Mouse (Mus musculus) hindbrain, embryonic 16.5 days (tissue): ENCODE results near the gene Ctrc. TPM values are rescaled to one million over a fixed set of nuclear protein-coding genes. Genes with fewer than 3 reads are reported as not detected.
A peak's percentile ranks its signal among the peaks of the same experiment; 100 is the strongest.

Experiments
- ATAC-seq: fragments of 200-750 bp; cut with Nextera tagmentation; 2 replicates; pipeline ENCODE4 v1.8.0; 2017; ENCODE audit warnings: moderate TSS enrichment, moderate library complexity
- H3K27ac ChIP-seq: fragments of 300-500 bp; sonication (generic); 2 replicates; pipeline ENCODE4 v1.5.1; 2014; ENCODE audit warnings: low read depth, mild to moderate bottlenecking, control low read depth, low read length, moderate library complexity
- H3K27me3 ChIP-seq: fragments of 300-500 bp; sonication (generic); replicated peaks from 2 replicates; pipeline ENCODE4 v1.6.1; 2014; ENCODE audit warnings: low read length; ENCODE audit not compliant: control insufficient read depth, insufficient read depth
- H3K36me3 ChIP-seq: fragments of 300-500 bp; sonication (generic); 2 replicates; pipeline ENCODE4 v1.6.1; 2014; ENCODE audit warnings: mild to moderate bottlenecking, low read length, moderate library complexity, mixed read lengths; ENCODE audit not compliant: control insufficient read depth, insufficient read depth
- H3K4me1 ChIP-seq: fragments of 300-500 bp; sonication (generic); 2 replicates; pipeline ENCODE4 v1.6.1; 2014; ENCODE audit warnings: low read depth, low read length; ENCODE audit not compliant: control insufficient read depth, insufficient read depth
- H3K4me2 ChIP-seq: fragments of 300-500 bp; sonication (generic); 2 replicates; pipeline ENCODE4 v1.6.1; 2014; ENCODE audit warnings: mild to moderate bottlenecking, low read length, control low read depth, moderate library complexity
- H3K4me3 ChIP-seq: fragments of 300-500 bp; sonication (generic); 2 replicates; pipeline ENCODE4 v1.5.1; 2014; ENCODE audit warnings: mild to moderate bottlenecking, low read length, control low read depth, moderate library complexity
- H3K9ac ChIP-seq: fragments of 300-500 bp; sonication (generic); 2 replicates; pipeline ENCODE4 v1.6.1; 2014; ENCODE audit warnings: low read depth, mild to moderate bottlenecking, control low read depth, low read length, moderate library complexity
- H3K9me3 ChIP-seq: fragments of 300-500 bp; sonication (generic); 2 replicates; pipeline ENCODE4 v1.6.1; 2014; ENCODE audit warnings: mild to moderate bottlenecking, low read length, moderate library complexity; ENCODE audit not compliant: control insufficient read depth
- WGBS: fragments of 180-500 bp; shearing (Covaris S2); extraction: QIAGEN DNeasy Blood & Tissue Kit; methylation state at CpG from one replicate; pipeline ENCODE4 v1.1.7; 2014; 5-methylcytosine and 5-hydroxymethylcytosine counted together
- polyA plus RNA-seq: library from polyadenylated mRNA; unstranded; fragments of >200 nt; fragmentation: Nextera tagmentation; extraction: Ambion mirVana; gene quantifications from 2 replicates; pipeline ENCODE4 v1.2.1, GENCODE M21; 2015

Gene Ctrc
- polyA plus RNA-seq, 1 experiment from 2014 or later: not detected

- no peak for ATAC-seq
- Histone ChIP-seq H3K9me3 (no peaks in the 10 kb centered on the region), H3K9ac (no peak overlapping the region), H3K36me3 (no peaks in the 10 kb centered on the region), H3K4me2 (no peak overlapping the region), H3K4me1 (peaks cover 11% of the 10 kb centered on the region), H3K27me3 (no peaks in the 10 kb centered on the region), H3K27ac (no peak overlapping the region), H3K4me3 (no peak overlapping the region)
- WGBS: 75% methylated on average over 4 of the region's 4 CpGs
Measured at GRCm38 (mm10) chr4:141879074-141879473, 32.9 kb upstream of the Ctrc start.

DNA sequence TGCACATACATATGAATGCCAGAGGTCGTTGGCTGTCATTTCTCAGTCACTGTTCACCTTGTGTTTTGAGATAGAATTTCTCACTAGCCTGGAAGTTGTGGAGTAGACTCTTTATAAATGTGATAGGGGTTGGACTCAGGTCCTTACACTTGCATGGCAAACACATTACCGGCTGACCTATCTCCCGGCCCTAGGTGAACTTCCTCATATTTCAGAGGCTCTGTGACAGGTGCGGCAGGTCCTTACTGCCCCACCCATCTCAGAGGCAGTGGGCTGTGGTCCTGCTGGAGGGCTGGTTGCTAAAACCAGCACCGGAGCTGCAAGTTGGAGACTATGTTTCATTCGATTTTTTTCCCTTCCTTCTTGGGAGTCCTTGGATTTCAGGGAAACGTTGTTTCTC, 32.5 kb upstream of the Ctrc start:
- ATAC-seq: no peak
- 72% methylated on average over 7 of the region's 7 CpGs for WGBS

DNA sequence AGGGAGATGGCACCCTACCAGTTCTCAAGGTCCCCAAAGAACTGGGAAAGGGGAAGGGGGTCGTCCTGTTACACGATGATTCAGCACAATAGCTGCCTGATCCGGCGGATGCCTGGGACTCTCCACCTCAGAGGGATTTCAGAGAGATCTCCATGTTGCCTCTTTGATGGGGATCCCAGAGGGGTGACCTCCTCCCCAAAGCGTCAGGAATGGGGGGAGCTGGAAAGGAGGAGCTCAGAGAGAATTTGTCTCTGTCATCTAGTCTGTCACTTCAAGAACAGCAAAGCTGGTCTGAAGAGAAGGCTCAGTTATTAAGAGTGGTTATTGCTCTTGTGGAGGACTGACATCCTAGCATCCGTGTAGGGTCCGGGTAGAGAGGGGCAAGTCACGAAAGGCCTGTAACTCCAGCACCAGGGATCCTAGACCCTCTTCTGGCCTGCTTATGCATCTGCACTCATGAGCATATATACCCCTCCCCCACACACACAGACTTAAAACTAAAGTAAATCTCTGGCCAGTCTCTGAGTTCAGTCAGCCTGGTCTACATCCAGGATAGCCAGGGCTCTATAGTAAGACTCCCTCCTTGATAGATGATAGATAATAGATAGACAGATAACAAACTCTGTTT, 29.4 kb upstream of the Ctrc start:
- 7% methylated on average over 8 of the region's 8 CpGs for WGBS

More for the DNA sequence above, 32.5 kb upstream of the Ctrc start:
- Histone ChIP-seq H3K36me3 (no peaks in the 10 kb centered on the region), H3K27ac (no peak overlapping the region), H3K4me2 (no peak overlapping the region), H3K4me3 (no peak overlapping the region), H3K27me3 (no peaks in the 10 kb centered on the region), H3K4me1 (peaks cover 13% of the 10 kb centered on the region), H3K9me3 (no peaks in the 10 kb centered on the region), H3K9ac (no peak overlapping the region)

DNA sequence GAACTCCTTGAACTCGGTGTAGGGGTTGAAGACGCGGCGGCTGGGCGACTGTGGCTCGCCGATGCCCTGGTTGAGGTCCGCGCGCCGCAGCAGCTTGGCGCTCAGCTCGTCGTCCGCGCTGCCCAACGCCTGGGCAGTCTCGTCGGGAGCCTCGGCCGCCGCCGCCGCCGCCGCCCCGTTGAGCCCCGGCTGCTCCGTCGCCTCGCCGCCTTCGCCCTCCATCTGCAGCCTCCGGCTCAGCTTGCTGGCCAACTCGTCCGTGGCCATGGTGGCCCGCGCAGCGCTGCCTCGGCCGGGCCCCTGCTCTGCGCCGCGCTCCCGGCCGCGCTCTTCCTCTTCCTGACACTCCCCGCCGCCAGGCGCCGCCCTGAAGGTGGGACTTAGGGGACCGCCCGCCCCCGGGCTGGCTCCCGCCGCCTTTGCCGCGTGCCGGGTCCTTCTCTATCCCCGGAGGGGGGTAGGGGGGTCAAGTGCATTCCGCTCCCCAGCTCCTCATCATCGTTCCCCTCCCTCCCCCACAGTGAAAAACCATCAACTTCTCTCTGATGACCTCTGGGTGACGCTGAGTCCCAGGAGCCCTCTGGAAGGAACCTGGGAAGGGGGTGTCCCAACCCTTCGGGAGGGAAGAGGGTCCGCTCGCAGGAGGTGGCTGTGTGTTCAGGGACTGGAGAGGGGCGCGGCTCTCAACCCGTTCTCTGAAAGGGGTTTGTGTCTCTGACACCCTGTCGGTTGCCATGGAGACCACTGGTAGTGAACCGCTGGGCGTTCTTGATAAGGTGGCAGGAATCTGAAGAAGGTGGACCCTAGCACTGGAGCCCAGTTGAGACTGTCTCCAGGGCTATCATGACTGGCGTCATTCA, 28.7 kb upstream of the Ctrc start, which contains the start of gene Efhd2:
TSS of gene Efhd2 (minus strand) at position 320 of the 860 bp plus-strand sequence.
- peak within 1 kb of the TSS; percentile 93 for H3K9ac ChIP-seq
- H3K4me1 ChIP-seq: peaks cover 49% of the 10 kb centered on the region
- peak within 1 kb of the TSS; percentile 77 for H3K27ac ChIP-seq
- peak within 1 kb of the TSS; percentile 85 for H3K4me3 ChIP-seq
- peak; percentile 90 for ATAC-seq
- WGBS: under 1% methylated on average over 62 of the region's 73 CpGs
- H3K9me3 ChIP-seq: no peaks in the 10 kb centered on the region
- peak within 1 kb of the TSS; percentile 97 for H3K4me2 ChIP-seq
- H3K27me3 ChIP-seq: no peaks in the 10 kb centered on the region
- H3K36me3 ChIP-seq: no peaks in the 10 kb centered on the region

More for the DNA sequence above, 29.4 kb upstream of the Ctrc start:
- Histone ChIP-seq H3K4me2 (peak overlapping the region; percentile 97), H3K4me3 (peak overlapping the region; percentile 85), H3K27me3 (no peaks in the 10 kb centered on the region), H3K9ac (peak overlapping the region; percentile 93), H3K27ac (peak overlapping the region; percentile 77), H3K4me1 (peaks cover 43% of the 10 kb centered on the region), H3K9me3 (no peaks in the 10 kb centered on the region), H3K36me3 (no peaks in the 10 kb centered on the region)
- peak; percentile 5 for ATAC-seq

DNA sequence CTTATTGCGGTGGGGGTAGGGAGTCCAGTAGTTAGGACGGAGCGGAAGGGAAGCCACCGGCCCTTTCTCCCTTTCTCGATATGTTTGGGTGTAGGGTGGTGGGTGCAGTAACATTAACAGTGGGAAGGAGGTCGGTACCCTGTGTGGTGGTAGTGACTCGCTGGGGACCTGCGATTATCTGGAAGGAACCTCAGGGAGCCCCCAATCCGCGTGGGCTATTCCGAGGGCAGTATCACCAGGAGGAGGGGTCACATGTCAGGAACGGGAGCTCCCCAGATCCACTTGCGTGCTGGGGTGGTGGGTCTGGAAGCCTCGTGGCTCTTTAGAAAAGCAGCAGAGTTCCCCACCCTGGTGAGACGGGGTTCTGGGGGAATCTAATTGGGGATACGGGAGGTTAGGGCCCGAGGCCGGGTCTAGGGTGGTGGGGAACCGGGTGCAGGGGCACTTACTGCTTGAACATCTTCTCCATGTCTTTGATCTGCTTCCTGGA, 28.0 kb upstream of the Ctrc start:
- peak overlapping the region; percentile 85 for H3K4me3 ChIP-seq
- H3K9me3 ChIP-seq: no peaks in the 10 kb centered on the region
- H3K36me3 ChIP-seq: no peaks in the 10 kb centered on the region
- H3K27me3 ChIP-seq: no peaks in the 10 kb centered on the region
- H3K4me2 ChIP-seq: peak overlapping the region; percentile 97
- H3K27ac ChIP-seq: peak overlapping the region; percentile 77; the same call in 1 of the 2 replicates
- whole genome bisulfite sequencing: 1% methylated on average over 18 of the region's 19 CpGs
- H3K9ac ChIP-seq: peak overlapping the region; percentile 93
- ATAC-seq: peak; percentile 12
- peaks cover 52% of the 10 kb centered on the region for H3K4me1 ChIP-seq

GRCm38 (mm10) chr4:141872977-141873376, 26.8 kb upstream of the Ctrc start:
- H3K27ac ChIP-seq: no peak overlapping the region
- H3K4me3 ChIP-seq: peak overlapping the region; percentile 85
- 66% methylated on average over 8 of the region's 9 CpGs for WGBS
- H3K4me1 ChIP-seq: peaks cover 52% of the 10 kb centered on the region
- H3K9ac ChIP-seq: peak overlapping the region; percentile 93; the same call in 1 of the 2 replicates
- H3K36me3 ChIP-seq: no peaks in the 10 kb centered on the region
- ATAC-seq: no peak
- H3K9me3 ChIP-seq: no peaks in the 10 kb centered on the region
- H3K4me2 ChIP-seq: peak overlapping the region; percentile 97
- no peaks in the 10 kb centered on the region for H3K27me3 ChIP-seq

DNA sequence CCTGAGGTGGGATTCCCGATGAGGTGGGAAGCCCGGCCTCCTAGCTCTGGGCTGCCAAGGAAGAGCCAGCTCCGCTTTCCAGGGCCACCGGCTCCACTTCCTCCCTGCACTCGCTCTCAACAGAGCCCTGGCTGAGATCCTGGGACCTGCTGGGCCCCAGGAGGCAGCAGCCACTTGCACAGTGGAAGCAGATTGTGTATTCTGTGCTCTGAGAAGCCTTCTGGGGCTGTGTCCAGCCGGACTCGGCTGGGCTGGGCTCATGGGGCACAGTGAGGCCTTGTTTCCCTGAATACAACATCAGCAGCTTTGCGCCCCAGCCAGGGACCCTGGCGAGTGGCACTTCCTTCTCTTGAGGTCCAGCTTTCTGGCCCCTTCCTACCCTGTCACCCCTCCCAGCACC, 25.8 kb upstream of the Ctrc start:
- WGBS: 43% methylated on average over 7 of the region's 9 CpGs
- peak overlapping the region; percentile 1; the same call in 1 of the 2 replicates for H3K4me3 ChIP-seq
- peaks cover 61% of the 10 kb centered on the region for H3K4me1 ChIP-seq
- H3K36me3 ChIP-seq: no peaks in the 10 kb centered on the region
- H3K27ac ChIP-seq: peak overlapping the region; percentile 9
- no peaks in the 10 kb centered on the region for H3K9me3 ChIP-seq
- peak; percentile 53 for ATAC-seq
- no peaks in the 10 kb centered on the region for H3K27me3 ChIP-seq
- H3K4me2 ChIP-seq: peak overlapping the region; percentile 97
- H3K9ac ChIP-seq: peak overlapping the region; percentile 49

DNA sequence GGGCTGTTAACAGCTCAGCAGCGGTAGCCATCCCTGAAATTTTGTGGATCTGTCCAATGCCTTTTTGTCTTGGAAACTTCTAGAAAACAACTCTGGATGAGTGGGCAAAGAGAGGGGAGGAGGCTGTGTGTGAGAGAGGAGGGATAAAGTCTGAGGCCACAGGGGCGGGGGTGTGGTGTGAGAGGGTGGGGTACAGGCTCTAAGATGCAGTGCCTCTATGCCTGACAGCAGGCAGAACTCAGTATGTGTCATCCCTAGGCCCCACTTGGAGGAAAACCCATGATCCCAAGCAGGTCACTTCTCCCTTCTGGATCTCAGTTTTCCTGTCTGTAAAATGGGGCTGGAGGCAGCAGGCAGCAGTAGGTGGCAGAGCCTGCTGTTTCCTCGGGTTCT, 25.2 kb upstream of the Ctrc start:
- H3K27ac ChIP-seq: peak overlapping the region; percentile 9
- H3K4me2 ChIP-seq: peak overlapping the region; percentile 97
- no peak overlapping the region for H3K9ac ChIP-seq
- H3K27me3 ChIP-seq: no peaks in the 10 kb centered on the region
- WGBS: 84% methylated on average over 3 of the region's 3 CpGs
- H3K9me3 ChIP-seq: no peaks in the 10 kb centered on the region
- H3K36me3 ChIP-seq: no peaks in the 10 kb centered on the region
- no peak for ATAC-seq
- H3K4me3 ChIP-seq: no peak overlapping the region
- peaks cover 63% of the 10 kb centered on the region for H3K4me1 ChIP-seq
